Mouse (Mus musculus): ENCODE measurements at regions not wholly inside any gene's neighbourhood (a gene's known extent, or its start where the extent isn't known, plus 50 kb on each side); places are given as distances from the start of the nearest gene placed in this dataset.

- Histone ChIP-seq H3K4me1 (ENCODE audit: control insufficient read depth, insufficient read depth, low read length) (no peaks in the 10 kb centered on the region), H3K9me3 (replicated peaks; ENCODE audit: control insufficient read depth, low read length, poor library complexity, severe bottlenecking) (no peaks in the 10 kb centered on the region), H3K27ac (ENCODE audit: low read length) (no peak overlapping the region), H3K4me3 (ENCODE audit: low read depth, low read length) (no peak overlapping the region), H3K36me3 (ENCODE audit: control insufficient read depth, insufficient read depth, low read length) (no peaks in the 10 kb centered on the region), H3K9ac (ENCODE audit: low read depth, low read length) (no peak overlapping the region), H3K27me3 (ENCODE audit: control insufficient read depth, insufficient read depth, low read depth, low read length) (no peaks in the 10 kb centered on the region), H3K4me2 (ENCODE audit: low read length) (no peak overlapping the region)
- ATAC-seq: no peak
- WGBS: 87% methylated on average over 6 of the region's 6 CpGs
Measured at GRCm38 (mm10) chr13:82393496-82393895, 610.6 kb downstream of the Cetn3 start.

- no peaks in the 10 kb centered on the region for H3K27me3 ChIP-seq (ENCODE audit: control insufficient read depth, insufficient read depth, low read depth, low read length)
- H3K4me3 ChIP-seq (ENCODE audit: low read depth, low read length): no peak overlapping the region
- no peak for ATAC-seq
- H3K9me3 ChIP-seq (replicated peaks; ENCODE audit: control insufficient read depth, low read length, poor library complexity, severe bottlenecking): no peaks in the 10 kb centered on the region
- H3K4me1 ChIP-seq (ENCODE audit: control insufficient read depth, insufficient read depth, low read length): no peaks in the 10 kb centered on the region
- WGBS: 85% methylated on average over 3 of the region's 3 CpGs
- no peak overlapping the region for H3K27ac ChIP-seq (ENCODE audit: low read length)
- H3K4me2 ChIP-seq (ENCODE audit: low read length): no peak overlapping the region
- H3K36me3 ChIP-seq (ENCODE audit: control insufficient read depth, insufficient read depth, low read length): no peaks in the 10 kb centered on the region
- no peak overlapping the region for H3K9ac ChIP-seq (ENCODE audit: low read depth, low read length)
Measured at GRCm38 (mm10) chr13:82413677-82414076, 630.8 kb downstream of the Cetn3 start.

- Histone ChIP-seq H3K9ac (ENCODE audit: low read depth, low read length) (no peak overlapping the region), H3K27ac (ENCODE audit: low read length) (no peak overlapping the region), H3K27me3 (ENCODE audit: control insufficient read depth, insufficient read depth, low read depth, low read length) (no peaks in the 10 kb centered on the region), H3K36me3 (ENCODE audit: control insufficient read depth, insufficient read depth, low read length) (no peaks in the 10 kb centered on the region), H3K4me1 (ENCODE audit: control insufficient read depth, insufficient read depth, low read length) (no peaks in the 10 kb centered on the region), H3K4me2 (ENCODE audit: low read length) (no peak overlapping the region), H3K9me3 (replicated peaks; ENCODE audit: control insufficient read depth, low read length, poor library complexity, severe bottlenecking) (no peaks in the 10 kb centered on the region), H3K4me3 (ENCODE audit: low read depth, low read length) (no peak overlapping the region)
- no peak for ATAC-seq
Measured at GRCm38 (mm10) chr13:82420966-82421365, 638.1 kb downstream of the Cetn3 start.

GRCm38 (mm10) chr13:82423911-82424654 lies 641.2 kb downstream of the Cetn3 start:
- no peak overlapping the region for H3K4me3 ChIP-seq (ENCODE audit: low read depth, low read length)
- no peaks in the 10 kb centered on the region for H3K4me1 ChIP-seq (ENCODE audit: control insufficient read depth, insufficient read depth, low read length)
- H3K27me3 ChIP-seq (ENCODE audit: control insufficient read depth, insufficient read depth, low read depth, low read length): no peaks in the 10 kb centered on the region
- no peak overlapping the region for H3K9ac ChIP-seq (ENCODE audit: low read depth, low read length)
- no peaks in the 10 kb centered on the region for H3K36me3 ChIP-seq (ENCODE audit: control insufficient read depth, insufficient read depth, low read length)
- ATAC-seq: no peak
- H3K4me2 ChIP-seq (ENCODE audit: low read length): no peak overlapping the region
- no peaks in the 10 kb centered on the region for H3K9me3 ChIP-seq (replicated peaks; ENCODE audit: control insufficient read depth, low read length, poor library complexity, severe bottlenecking)
- WGBS: 74% methylated on average over 5 of the region's 5 CpGs
- no peak overlapping the region for H3K27ac ChIP-seq (ENCODE audit: low read length)

DNA sequence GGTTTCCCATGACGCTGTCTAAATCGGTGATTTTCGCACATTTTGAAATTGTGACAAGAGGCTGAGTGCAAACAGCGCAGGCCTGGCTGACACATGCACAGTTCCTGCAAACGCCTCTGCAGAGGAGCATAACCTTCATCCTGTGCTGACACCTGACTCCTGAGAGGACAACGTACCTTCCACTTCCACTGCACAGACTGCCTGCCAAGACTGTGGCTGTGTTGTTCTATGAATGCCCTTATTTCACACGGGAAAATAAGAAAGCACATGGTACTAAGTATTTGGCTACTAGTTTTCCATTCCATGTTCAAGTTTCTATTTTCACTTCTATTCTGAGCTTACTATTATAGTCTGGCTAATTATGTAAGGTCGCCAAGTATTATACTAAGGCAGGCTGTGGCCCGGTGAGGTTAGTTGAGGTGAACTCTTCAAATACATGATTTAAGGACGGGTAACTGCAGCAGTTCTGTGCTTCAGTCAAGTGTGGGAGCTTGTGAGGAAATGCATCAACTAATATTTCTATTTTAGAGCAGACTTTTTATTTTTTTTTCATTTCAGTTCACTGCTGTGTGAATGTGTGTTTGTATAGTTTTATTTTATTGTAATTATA lies 642.0 kb downstream of the Cetn3 start:
- Histone ChIP-seq H3K27ac (ENCODE audit: low read length) (no peak overlapping the region), H3K4me2 (ENCODE audit: low read length) (no peak overlapping the region), H3K27me3 (ENCODE audit: control insufficient read depth, insufficient read depth, low read depth, low read length) (no peaks in the 10 kb centered on the region), H3K9me3 (replicated peaks; ENCODE audit: control insufficient read depth, low read length, poor library complexity, severe bottlenecking) (no peaks in the 10 kb centered on the region), H3K4me3 (ENCODE audit: low read depth, low read length) (no peak overlapping the region), H3K36me3 (ENCODE audit: control insufficient read depth, insufficient read depth, low read length) (no peaks in the 10 kb centered on the region), H3K4me1 (ENCODE audit: control insufficient read depth, insufficient read depth, low read length) (no peaks in the 10 kb centered on the region), H3K9ac (ENCODE audit: low read depth, low read length) (no peak overlapping the region)
- 70% methylated on average over 10 of the region's 10 CpGs for WGBS
- no peak for ATAC-seq

DNA sequence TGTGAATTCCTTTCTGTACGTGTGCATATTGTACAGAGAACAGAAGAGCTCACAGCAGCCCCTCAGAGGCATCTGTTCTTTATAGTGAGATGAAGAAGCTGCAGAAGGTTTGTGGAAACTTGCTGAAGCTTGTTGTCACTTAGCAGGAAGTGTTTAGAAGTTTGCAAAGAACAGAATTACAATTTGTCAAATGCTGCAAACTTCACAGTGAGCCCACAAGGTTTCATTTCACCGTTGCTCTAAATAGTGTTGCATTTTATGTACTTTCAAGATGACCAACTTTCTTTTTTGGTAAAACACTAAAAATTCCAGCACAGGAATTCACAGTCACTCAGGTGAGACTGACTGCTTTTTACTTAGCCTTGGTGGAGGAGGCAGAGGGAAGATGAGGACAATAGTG lies 649.5 kb downstream of the Cetn3 start:
- no peaks in the 10 kb centered on the region for H3K4me1 ChIP-seq (ENCODE audit: control insufficient read depth, insufficient read depth, low read length)
- H3K9ac ChIP-seq (ENCODE audit: low read depth, low read length): no peak overlapping the region
- no peak overlapping the region for H3K4me2 ChIP-seq (ENCODE audit: low read length)
- ATAC-seq: no peak
- no peak overlapping the region for H3K27ac ChIP-seq (ENCODE audit: low read length)
- no peaks in the 10 kb centered on the region for H3K27me3 ChIP-seq (ENCODE audit: control insufficient read depth, insufficient read depth, low read depth, low read length)
- no peak overlapping the region for H3K4me3 ChIP-seq (ENCODE audit: low read depth, low read length)
- WGBS: 70% methylated on average over 2 of the region's 2 CpGs
- H3K9me3 ChIP-seq (replicated peaks; ENCODE audit: control insufficient read depth, low read length, poor library complexity, severe bottlenecking): no peaks in the 10 kb centered on the region
- no peaks in the 10 kb centered on the region for H3K36me3 ChIP-seq (ENCODE audit: control insufficient read depth, insufficient read depth, low read length)

DNA sequence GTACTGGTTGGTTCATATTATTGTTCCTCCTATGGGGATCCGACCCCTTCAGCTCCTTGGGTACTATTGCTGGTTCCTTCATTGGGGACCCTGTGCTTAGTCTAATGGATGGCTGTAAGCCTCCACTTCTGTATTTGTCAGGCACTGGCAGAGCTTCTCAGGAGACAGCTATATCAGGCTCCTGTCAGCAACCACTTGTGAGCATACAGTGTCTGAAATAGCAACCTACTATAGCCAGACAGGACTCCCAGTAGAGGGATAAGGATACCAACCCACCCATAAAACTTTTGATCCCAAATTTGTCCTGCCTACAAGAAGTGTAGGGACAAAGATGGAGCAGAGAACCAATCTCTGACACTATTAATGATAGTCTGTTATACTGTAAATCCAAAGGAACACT lies 656.4 kb downstream of the Cetn3 start:
- no peaks in the 10 kb centered on the region for H3K27me3 ChIP-seq (ENCODE audit: control insufficient read depth, insufficient read depth, low read depth, low read length)
- no peak overlapping the region for H3K4me3 ChIP-seq (ENCODE audit: low read depth, low read length)
- H3K36me3 ChIP-seq (ENCODE audit: control insufficient read depth, insufficient read depth, low read length): no peaks in the 10 kb centered on the region
- no peaks in the 10 kb centered on the region for H3K4me1 ChIP-seq (ENCODE audit: control insufficient read depth, insufficient read depth, low read length)
- no peaks in the 10 kb centered on the region for H3K9me3 ChIP-seq (replicated peaks; ENCODE audit: control insufficient read depth, low read length, poor library complexity, severe bottlenecking)
- H3K27ac ChIP-seq (ENCODE audit: low read length): no peak overlapping the region
- no peak overlapping the region for H3K9ac ChIP-seq (ENCODE audit: low read depth, low read length)
- no peak overlapping the region for H3K4me2 ChIP-seq (ENCODE audit: low read length)
- WGBS: 80% methylated on average over 1 of the region's 1 CpGs
- ATAC-seq: no peak

DNA sequence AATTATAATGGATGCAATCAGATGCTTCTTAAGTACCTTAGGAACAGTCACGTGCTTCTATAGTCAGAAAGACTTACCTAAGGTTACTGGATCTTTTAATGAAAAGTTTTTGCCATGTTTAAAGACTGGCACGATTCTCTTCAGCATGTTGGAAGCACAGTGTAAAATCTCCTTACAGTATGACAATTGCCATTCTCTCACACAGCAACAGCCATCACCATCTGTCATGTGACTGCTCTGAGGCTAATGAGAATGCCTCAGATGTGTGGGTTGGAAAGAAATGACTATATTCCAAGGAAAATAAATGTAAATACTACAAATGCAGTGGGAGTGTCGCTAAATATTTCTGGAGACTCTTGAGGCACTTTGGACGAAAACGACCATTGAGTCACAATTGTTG lies 670.8 kb downstream of the Cetn3 start:
- H3K27me3 ChIP-seq (ENCODE audit: control insufficient read depth, insufficient read depth, low read depth, low read length): no peaks in the 10 kb centered on the region
- H3K27ac ChIP-seq (ENCODE audit: low read length): no peak overlapping the region
- no peak for ATAC-seq
- no peaks in the 10 kb centered on the region for H3K9me3 ChIP-seq (replicated peaks; ENCODE audit: control insufficient read depth, low read length, poor library complexity, severe bottlenecking)
- no peaks in the 10 kb centered on the region for H3K36me3 ChIP-seq (ENCODE audit: control insufficient read depth, insufficient read depth, low read length)
- no peak overlapping the region for H3K4me3 ChIP-seq (ENCODE audit: low read depth, low read length)
- no peaks in the 10 kb centered on the region for H3K4me1 ChIP-seq (ENCODE audit: control insufficient read depth, insufficient read depth, low read length)
- no peak overlapping the region for H3K9ac ChIP-seq (ENCODE audit: low read depth, low read length)
- WGBS: 83% methylated on average over 5 of the region's 5 CpGs
- no peak overlapping the region for H3K4me2 ChIP-seq (ENCODE audit: low read length)

- ATAC-seq: no peak
- H3K36me3 ChIP-seq (ENCODE audit: control insufficient read depth, insufficient read depth, low read length): no peaks in the 10 kb centered on the region
- H3K27ac ChIP-seq (ENCODE audit: low read length): no peak overlapping the region
- H3K27me3 ChIP-seq (ENCODE audit: control insufficient read depth, insufficient read depth, low read depth, low read length): no peaks in the 10 kb centered on the region
- no peak overlapping the region for H3K9ac ChIP-seq (ENCODE audit: low read depth, low read length)
- H3K9me3 ChIP-seq (replicated peaks; ENCODE audit: control insufficient read depth, low read length, poor library complexity, severe bottlenecking): no peaks in the 10 kb centered on the region
- no peak overlapping the region for H3K4me2 ChIP-seq (ENCODE audit: low read length)
- WGBS: 83% methylated on average over 7 of the region's 7 CpGs
- H3K4me3 ChIP-seq (ENCODE audit: low read depth, low read length): no peak overlapping the region
- no peaks in the 10 kb centered on the region for H3K4me1 ChIP-seq (ENCODE audit: control insufficient read depth, insufficient read depth, low read length)
Measured at GRCm38 (mm10) chr13:82483265-82483929, 700.5 kb downstream of the Cetn3 start.

All from midbrain, embryonic 16.5 days (tissue).